Mouse (Mus musculus) spleen, adult 18-20 months (tissue): ENCODE data around the gene Mical1.

Experiments used
- DNase-seq, 2 experiments: peaks; one replicate each; pipeline ENCODE4 v3.0.0; 2022; ENCODE audit warnings: mixed read lengths in 2 of 2

The Mical1 gene

DNA sequence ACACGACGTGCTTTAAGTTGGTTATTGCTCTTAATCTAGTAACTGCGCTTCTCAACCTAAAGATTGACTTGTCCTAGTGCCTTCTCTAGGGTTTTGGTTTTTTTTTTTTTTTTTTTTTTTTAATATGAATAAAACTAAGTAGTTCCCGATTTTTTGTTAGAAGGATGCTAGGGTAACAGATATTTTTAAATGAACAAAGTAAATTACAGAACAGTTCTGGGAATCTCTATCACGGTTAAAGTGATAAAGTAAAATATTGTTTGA, 44.2 kb downstream of the Mical1 start:
- no peak for DNase-seq

DNA sequence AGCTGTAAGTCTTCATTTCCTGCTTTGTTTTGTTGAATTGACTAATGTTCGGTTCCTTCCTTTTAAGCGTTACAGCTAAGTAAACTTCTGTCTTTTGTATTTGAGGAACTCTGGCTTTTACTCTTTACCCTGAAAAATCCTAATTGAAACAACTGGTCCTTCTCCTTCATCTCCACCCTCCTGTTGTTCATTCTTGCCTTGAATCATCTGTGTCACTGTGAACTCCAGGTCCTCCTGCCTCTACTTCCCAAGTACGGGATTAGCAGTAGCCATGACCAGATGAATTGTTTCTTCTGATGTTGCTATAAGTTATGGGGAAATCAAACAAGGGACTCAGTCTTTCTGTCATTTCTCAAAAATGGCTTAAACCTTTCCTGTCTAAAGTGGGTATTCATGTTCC, 47.3 kb downstream of the Mical1 start:
- no peak for DNase-seq

DNA sequence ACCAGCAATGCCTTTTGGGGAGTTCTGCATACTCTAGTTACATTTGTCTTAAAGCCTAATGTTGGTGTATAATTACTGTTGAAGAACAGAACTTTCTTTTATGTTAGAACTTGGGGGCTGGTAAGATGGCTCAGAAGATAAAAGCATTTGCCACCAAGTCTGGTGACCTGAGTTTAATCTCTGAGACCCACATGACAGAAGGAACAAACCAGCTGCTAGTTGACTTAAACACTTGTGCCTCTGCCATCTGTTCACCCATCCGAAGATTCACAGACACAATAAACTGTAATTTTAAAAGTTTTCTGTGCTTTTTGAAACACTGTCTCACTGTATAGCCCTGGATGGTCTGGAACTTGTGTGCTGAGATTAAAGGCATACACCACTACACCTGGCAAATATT, 49.6 kb downstream of the Mical1 start:
- no peak for DNase-seq

DNA sequence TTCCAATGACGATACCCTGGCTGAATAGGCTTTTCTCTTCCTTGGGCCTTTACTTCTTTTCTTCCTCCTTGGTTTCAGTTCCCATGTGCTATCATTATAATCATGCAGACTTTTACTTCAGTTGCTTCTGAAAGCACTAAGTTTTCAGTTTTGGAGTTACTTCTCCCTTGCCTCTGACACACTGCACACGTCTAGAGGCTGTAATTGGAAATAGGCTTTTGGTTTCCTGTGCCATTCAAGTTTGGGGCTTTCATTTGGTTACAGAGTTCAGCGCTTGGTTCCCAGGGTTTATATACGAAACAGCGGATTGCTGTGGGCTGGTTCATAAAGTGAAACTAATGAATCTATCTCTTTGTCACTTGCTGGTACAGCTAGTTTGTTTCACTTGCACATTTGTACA, 53.9 kb downstream of the Mical1 start:
- DNase-seq = no peak

DNA sequence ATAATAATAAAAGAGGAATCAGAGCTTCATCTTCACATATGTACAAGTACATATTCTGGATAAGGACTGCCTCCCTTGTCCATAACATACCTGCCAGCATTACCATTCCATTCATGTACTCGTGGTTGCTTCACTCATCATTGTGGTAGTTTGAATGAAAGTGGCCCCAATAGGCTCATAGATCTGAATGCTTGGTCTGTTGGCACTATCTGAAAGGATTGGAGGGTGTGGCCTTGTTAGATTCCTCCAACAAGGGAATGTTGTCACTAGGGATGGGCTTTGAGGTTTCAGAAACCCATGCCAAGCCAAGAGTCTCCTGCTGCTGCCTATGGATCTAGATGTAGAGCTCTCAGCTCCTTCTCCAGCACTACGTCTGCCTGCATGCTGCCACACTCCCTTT, 59.9 kb downstream of the Mical1 start:
- no peak for DNase-seq
